Comparison of ENCODE assay signal across 19 mouse cellular contexts in genomic region chr4:36426192-36426591, GRCm38 (mm10).
DNase-seq lines count a peak whose midpoint lies in the region; ATAC-seq and TF ChIP-seq lines count a peak whose summit lies in the region.
"Had no signal": no experiment of that assay in that cellular context is flagged by ENCODE, and none has a peak within 500 bp of the region (broad histone marks: within the 10 kb centered on the region; RNA-seq: fewer than 3 reads in every experiment).

No protein-coding gene starts in this region.

- TF ChIP-seq POLR2A in brain, embryonic 14.5 days (IDR thresholded peaks at IDR 0.05; ENCODE audit: borderline replicate concordance, extremely low read depth, insufficient read depth, insufficient read length, poor library complexity, severe bottlenecking) = no peak

- H3K4me2 ChIP-seq in hindbrain, embryonic 13.5 days = no peak overlapping the region
- H3K4me2 ChIP-seq in midbrain, embryonic 15.5 days = no peak overlapping the region; the same call in 1 of the 2 replicates
- H3K4me2 ChIP-seq: heart, embryonic 12.5 days; intestine, embryonic 15.5 days; kidney, embryonic 15.5 days; liver, embryonic 12.5 days; lung, embryonic 14.5 days; stomach, embryonic 15.5 days had no signal

- H3K9ac ChIP-seq in hindbrain, embryonic 13.5 days = no peak overlapping the region
- H3K9ac ChIP-seq in midbrain, embryonic 15.5 days = no peak overlapping the region
- H3K9ac ChIP-seq: heart, embryonic 12.5 days; intestine, embryonic 15.5 days; kidney, embryonic 15.5 days; liver, embryonic 12.5 days; lung, embryonic 14.5 days; stomach, embryonic 15.5 days had no signal

- 24% methylated on average over 5 of the region's 5 CpGs for WGBS in hindbrain, embryonic 13.5 days
- WGBS in midbrain, embryonic 15.5 days = 17% methylated on average over 5 of the region's 5 CpGs

- TF ChIP-seq CTCF in brain, embryonic 14.5 days (IDR thresholded peaks at IDR 0.05; ENCODE audit: borderline replicate concordance, extremely low read depth, insufficient read depth, insufficient read length) = no peak

- no peaks in the 10 kb centered on the region for H3K27me3 ChIP-seq in hindbrain, embryonic 13.5 days
- H3K27me3 ChIP-seq in midbrain, embryonic 15.5 days (replicated peaks) = no peaks in the 10 kb centered on the region
- H3K27me3 ChIP-seq: heart, embryonic 12.5 days; intestine, embryonic 15.5 days; kidney, embryonic 15.5 days; liver, embryonic 12.5 days; stomach, embryonic 15.5 days had no signal

- H3K36me3 ChIP-seq in hindbrain, embryonic 13.5 days = no peaks in the 10 kb centered on the region
- no peaks in the 10 kb centered on the region for H3K36me3 ChIP-seq in midbrain, embryonic 15.5 days (replicated peaks)
- H3K36me3 ChIP-seq: heart, embryonic 12.5 days; intestine, embryonic 15.5 days; kidney, embryonic 15.5 days; liver, embryonic 12.5 days; stomach, embryonic 15.5 days had no signal

- peaks cover 5% of the 10 kb centered on the region; the same call in 1 of the 2 replicates for H3K4me1 ChIP-seq in hindbrain, embryonic 13.5 days (replicated peaks)
- peaks cover 4% of the 10 kb centered on the region; the same call in 1 of the 2 replicates for H3K4me1 ChIP-seq in midbrain, embryonic 15.5 days
- H3K4me1 ChIP-seq: heart, embryonic 12.5 days; intestine, embryonic 15.5 days; kidney, embryonic 15.5 days; liver, embryonic 12.5 days; stomach, embryonic 15.5 days had no signal

- peak; percentile 4 for DNase-seq in brain, adult 2 months (ENCODE audit: low read depth, low spot score)
- peak; percentile 85 for DNase-seq in brain, embryonic 14.5 days (ENCODE audit: low read depth)
- DNase-seq in urinary bladder, postnatal 25 days (ENCODE audit: low spot score) = no peak
- DNase-seq in cerebellum, adult 9-11 months = no peak
- no peak for DNase-seq in cerebellum, postnatal 25 days
- DNase-seq: adrenal gland, postnatal 36 days; cerebellum, postnatal 14 days; lung, embryonic 14.5 days; spleen, adult 18-20 months; thymus, adult 2 months had no signal

- peak; percentile 92 for ATAC-seq in hindbrain, embryonic 13.5 days (ENCODE audit: low FRiP score)
- peak; percentile 96 for ATAC-seq in midbrain, embryonic 15.5 days (replicated peaks)
- ATAC-seq: intestine, embryonic 15.5 days; liver, embryonic 12.5 days had no signal

- H3K9me3 ChIP-seq in hindbrain, embryonic 13.5 days = no peaks in the 10 kb centered on the region
- H3K9me3 ChIP-seq in midbrain, embryonic 15.5 days = no peaks in the 10 kb centered on the region
- H3K9me3 ChIP-seq: heart, embryonic 12.5 days; intestine, embryonic 15.5 days; kidney, embryonic 15.5 days; liver, embryonic 12.5 days; stomach, embryonic 15.5 days had no signal

- H3K27ac ChIP-seq in hindbrain, embryonic 13.5 days = no peak overlapping the region; the same call in 1 of the 2 replicates
- peak overlapping the region; percentile 31; the same call in 1 of the 2 replicates for H3K27ac ChIP-seq in midbrain, embryonic 15.5 days
- H3K27ac ChIP-seq: intestine, embryonic 15.5 days; kidney, embryonic 15.5 days; liver, embryonic 12.5 days; macrophage; stomach, embryonic 15.5 days had no signal

- no peak overlapping the region for H3K4me3 ChIP-seq in hindbrain, embryonic 13.5 days
- H3K4me3 ChIP-seq in midbrain, embryonic 15.5 days = no peak overlapping the region
- H3K4me3 ChIP-seq: erythroblast, embryonic 14.5 days; heart, embryonic 12.5 days; intestine, embryonic 15.5 days; kidney, embryonic 15.5 days; liver, embryonic 12.5 days; stomach, embryonic 15.5 days had no signal

Comparison
In these comparisons a context has a peak if more than half of its experiments do, and no peak if none do; other contexts are left out.
1. DNase-seq: peak in brain, adult 2 months (single experiment) and brain, embryonic 14.5 days (single experiment); none in urinary bladder, postnatal 25 days (single experiment), cerebellum, adult 9-11 months (single experiment) and cerebellum, postnatal 25 days (0 of 2).